Comparison of ENCODE assay signal across 11 mouse cellular contexts in genomic region chr2:49417018-49417604, GRCm38 (mm10). TPM values are rescaled to one million over a fixed set of nuclear protein-coding genes. Genes with fewer than 3 reads are reported as not detected.
A peak's percentile ranks its signal among the peaks of the same experiment; 100 is the strongest.
DNase-seq lines count a peak whose midpoint lies in the region; ATAC-seq and TF ChIP-seq lines count a peak whose summit lies in the region.
"Had no signal": no experiment of that assay in that cellular context is flagged by ENCODE, and none has a peak within 500 bp of the region (broad histone marks: within the 10 kb centered on the region; RNA-seq: fewer than 3 reads in every experiment).

No protein-coding gene starts in this region.

- no peaks in the 10 kb centered on the region for H3K27me3 ChIP-seq in kidney, adult 2 months (replicated peaks; ENCODE audit: control insufficient read depth, insufficient read depth, low read length)
- no peaks in the 10 kb centered on the region for H3K27me3 ChIP-seq in kidney, embryonic 16.5 days (ENCODE audit: insufficient read depth, low read length)
- H3K27me3 ChIP-seq in CH12.LX (replicated peaks): no peaks in the 10 kb centered on the region
- H3K27me3 ChIP-seq in liver, postnatal 0 days (ENCODE audit: insufficient read depth, low read length): no peaks in the 10 kb centered on the region
- H3K27me3 ChIP-seq in midbrain, embryonic 13.5 days: no peaks in the 10 kb centered on the region
- H3K27me3 ChIP-seq: hindbrain, embryonic 15.5 days; midbrain, embryonic 12.5 days had no signal

- H3K79me2 ChIP-seq in CH12.LX (replicated peaks; ENCODE audit: control insufficient read depth, extremely low read depth, insufficient read depth, poor library complexity, severe bottlenecking): no peaks in the 10 kb centered on the region

- H3K27ac ChIP-seq in kidney, adult 2 months (ENCODE audit: insufficient read depth, low read depth, low read length): no peak overlapping the region
- no peak overlapping the region for H3K27ac ChIP-seq in kidney, embryonic 16.5 days (ENCODE audit: low read length)
- H3K27ac ChIP-seq in CH12.LX (ENCODE audit: insufficient read depth, low read depth): peak overlapping the region; percentile 7
- H3K27ac ChIP-seq in liver, postnatal 0 days (ENCODE audit: low read depth): peak overlapping the region; percentile 78
- no peak overlapping the region for H3K27ac ChIP-seq in midbrain, embryonic 13.5 days
- H3K27ac ChIP-seq: hindbrain, embryonic 15.5 days; midbrain, embryonic 12.5 days had no signal

- no peak overlapping the region for H3K4me3 ChIP-seq in kidney, adult 2 months (ENCODE audit: insufficient read depth, low read depth, low read length)
- H3K4me3 ChIP-seq in kidney, embryonic 16.5 days (ENCODE audit: low read length): no peak overlapping the region
- peak overlapping the region; percentile 37 to 51 (median 42) for H3K4me3 ChIP-seq in CH12.LX (replicated peaks in 1 of 3; ENCODE audit: low read depth in 2 of 3, low read length in 2 of 3, poor library complexity in 1 of 3)
- H3K4me3 ChIP-seq in liver, postnatal 0 days (ENCODE audit: low read depth, low read length): no peak overlapping the region
- H3K4me3 ChIP-seq in midbrain, embryonic 13.5 days (replicated peaks): no peak overlapping the region
- H3K4me3 ChIP-seq: hindbrain, embryonic 15.5 days; midbrain, embryonic 12.5 days had no signal

- no peak for TF ChIP-seq POLR2A in kidney, adult 2 months (IDR thresholded peaks at IDR 0.05; ENCODE audit: low read depth, low read length)
- peak; percentile 60 for TF ChIP-seq POLR2A in CH12.LX (IDR thresholded peaks at IDR 0.05; ENCODE audit: low read depth, low read length)

- ATAC-seq in kidney, embryonic 16.5 days (ENCODE audit: low FRiP score, low TSS enrichment): no peak
- peak; percentile 45 for ATAC-seq in liver, postnatal 0 days
- ATAC-seq in midbrain, embryonic 13.5 days: no peak

- TF ChIP-seq RAD21 in CH12.LX (IDR thresholded peaks at IDR 0.05; ENCODE audit: low read depth, low read length): no peak

- H3K9ac ChIP-seq in kidney, embryonic 16.5 days (replicated peaks; ENCODE audit: low read length): no peak overlapping the region
- peak overlapping the region; percentile 42 for H3K9ac ChIP-seq in CH12.LX (ENCODE audit: insufficient read depth, low read depth)
- H3K9ac ChIP-seq in liver, postnatal 0 days (replicated peaks): no peak overlapping the region
- no peak overlapping the region for H3K9ac ChIP-seq in midbrain, embryonic 13.5 days (replicated peaks)
- H3K9ac ChIP-seq: hindbrain, embryonic 15.5 days; midbrain, embryonic 12.5 days had no signal

- peak; percentile 24 for DNase-seq in kidney, adult 2 months
- peak; percentile 58 for DNase-seq in CH12.LX (ENCODE audit: extremely low read depth)
- peak; percentile 26 for DNase-seq in liver, postnatal 0 days
- DNase-seq in spleen, postnatal 10 days (ENCODE audit: low spot score in 2 of 2): peak; percentile 21 to 48
- no peak for DNase-seq in adrenal gland, adult 8-10 months
- no peak for DNase-seq in embryo, embryonic 10 days (ENCODE audit: low spot score)
- DNase-seq: right cerebral cortex, postnatal 25 days had no signal

- H3K36me3 ChIP-seq in kidney, adult 2 months (ENCODE audit: control insufficient read depth, insufficient read depth, low read length): no peaks in the 10 kb centered on the region
- no peaks in the 10 kb centered on the region for H3K36me3 ChIP-seq in kidney, embryonic 16.5 days (ENCODE audit: insufficient read depth, low read length)
- no peaks in the 10 kb centered on the region for H3K36me3 ChIP-seq in CH12.LX (replicated peaks in 1 of 2; ENCODE audit: control insufficient read depth in 1 of 2, insufficient read depth in 1 of 2, low read length in 1 of 2)
- no peaks in the 10 kb centered on the region for H3K36me3 ChIP-seq in liver, postnatal 0 days (replicated peaks; ENCODE audit: insufficient read depth, low read length)
- no peaks in the 10 kb centered on the region for H3K36me3 ChIP-seq in midbrain, embryonic 13.5 days
- H3K36me3 ChIP-seq: hindbrain, embryonic 15.5 days; midbrain, embryonic 12.5 days had no signal

- dilution Hi-C loops in CH12.LX (cut with MboI; ENCODE audit: extremely low pct_ligation_motif_present, extremely low pct_unique_long_range_greater_than_20kb, low sequenced_read_pairs): no loop called here

- H3K4me1 ChIP-seq in kidney, adult 2 months (ENCODE audit: control insufficient read depth, insufficient read depth, low read length): no peaks in the 10 kb centered on the region
- H3K4me1 ChIP-seq in kidney, embryonic 16.5 days (ENCODE audit: insufficient read depth, low read length): no peaks in the 10 kb centered on the region
- peaks cover 8 to 16% of the 10 kb centered on the region in 2 experiments; a peak in 3 of 4 replicates for H3K4me1 ChIP-seq in CH12.LX (ENCODE audit: control insufficient read depth in 1 of 2, insufficient read depth in 2 of 2)
- no peaks in the 10 kb centered on the region for H3K4me1 ChIP-seq in liver, postnatal 0 days (ENCODE audit: insufficient read depth)
- H3K4me1 ChIP-seq in midbrain, embryonic 13.5 days (replicated peaks): no peaks in the 10 kb centered on the region; the same call in 1 of the 2 replicates
- H3K4me1 ChIP-seq: hindbrain, embryonic 15.5 days; midbrain, embryonic 12.5 days had no signal

- in situ Hi-C loops in CH12.LX (cut with MboI; ENCODE audit: low pct_ligation_motif_present, low pct_unique_long_range_greater_than_20kb, low sequenced_read_pairs): no loop called here

- H3K4me2 ChIP-seq in kidney, embryonic 16.5 days (replicated peaks; ENCODE audit: low read depth, low read length): no peak overlapping the region
- H3K4me2 ChIP-seq in CH12.LX (ENCODE audit: insufficient read depth, low read depth, poor library complexity, severe bottlenecking): peak overlapping the region; percentile 57
- H3K4me2 ChIP-seq in liver, postnatal 0 days (ENCODE audit: low read depth, low read length): peak overlapping the region; percentile 41; the same call in 1 of the 2 replicates
- H3K4me2 ChIP-seq in midbrain, embryonic 13.5 days (replicated peaks): no peak overlapping the region
- H3K4me2 ChIP-seq: hindbrain, embryonic 15.5 days; midbrain, embryonic 12.5 days had no signal

- no peaks in the 10 kb centered on the region for H3K9me3 ChIP-seq in kidney, embryonic 16.5 days (ENCODE audit: low read length)
- H3K9me3 ChIP-seq in CH12.LX (replicated peaks; ENCODE audit: low read length): no peaks in the 10 kb centered on the region
- H3K9me3 ChIP-seq in liver, postnatal 0 days (ENCODE audit: low read length): no peaks in the 10 kb centered on the region
- H3K9me3 ChIP-seq in midbrain, embryonic 13.5 days: no peaks in the 10 kb centered on the region
- H3K9me3 ChIP-seq: hindbrain, embryonic 15.5 days; midbrain, embryonic 12.5 days had no signal

- no peak for TF ChIP-seq CTCF in kidney, adult 2 months (conservative IDR thresholded peaks at IDR 0.05; ENCODE audit: insufficient read depth, insufficient read length, low read depth, low read length)
- no peak for TF ChIP-seq CTCF in CH12.LX (conservative IDR thresholded peaks at IDR 0.05 in 1 of 2, IDR thresholded peaks at IDR 0.05 in 1 of 2; ENCODE audit: low read depth in 2 of 2, low read length in 2 of 2)
- no peak for TF ChIP-seq CTCF in liver, postnatal 0 days (IDR thresholded peaks at IDR 0.05; ENCODE audit: low read depth)

- TF ChIP-seq EP300 in CH12.LX (IDR thresholded peaks at IDR 0.05; ENCODE audit: low read length): peak; percentile 40; the same call in 1 of the 2 replicates
- no peak for TF ChIP-seq EP300 in liver, postnatal 0 days (IDR thresholded peaks at IDR 0.05; ENCODE audit: low read depth)

- 38% methylated on average over 10 of the region's 10 CpGs for whole genome bisulfite sequencing in kidney, adult 2 months
- 49% methylated on average over 10 of the region's 10 CpGs for WGBS in kidney, embryonic 16.5 days
- WGBS in liver, postnatal 0 days (ENCODE audit: insufficient replicate concordance): 23% methylated on average over 10 of the region's 10 CpGs
- 85% methylated on average over 10 of the region's 10 CpGs for WGBS in midbrain, embryonic 13.5 days

TF ChIP-seq in CH12.LX, 34 proteins besides CTCF, POLR2A, EP300 and RAD21 (continues in another document):
- no peak for TF ChIP-seq CHD1 (IDR thresholded peaks at IDR 0.05; ENCODE audit: low read depth, low read length)
- peak; percentile 89 for TF ChIP-seq ELF1 (IDR thresholded peaks at IDR 0.05; ENCODE audit: low read depth, low read length)
- no peak for TF ChIP-seq KAT2A (IDR thresholded peaks at IDR 0.05; ENCODE audit: insufficient replicate concordance, low read length)
- no peak for TF ChIP-seq ETS1 (conservative IDR thresholded peaks at IDR 0.05; ENCODE audit: low read depth, low read length)
- TF ChIP-seq TCF12 (IDR thresholded peaks at IDR 0.05; ENCODE audit: low read depth, low read length): peak; percentile 21; the same call in 1 of the 2 replicates
- no peak for TF ChIP-seq MAFK (IDR thresholded peaks at IDR 0.05; ENCODE audit: insufficient replicate concordance, low read length)
- no peak for TF ChIP-seq SIN3A (IDR thresholded peaks at IDR 0.05; ENCODE audit: low read length)
- no peak for TF ChIP-seq E2F4 (IDR thresholded peaks at IDR 0.05; ENCODE audit: insufficient replicate concordance, low read depth, low read length)
- no peak for TF ChIP-seq MYC (IDR thresholded peaks at IDR 0.05; ENCODE audit: low read depth, low read length)
- no peak for TF ChIP-seq ZKSCAN1 (IDR thresholded peaks at IDR 0.05; ENCODE audit: borderline replicate concordance, low read depth, low read length)
- TF ChIP-seq SMC3 (IDR thresholded peaks at IDR 0.05; ENCODE audit: low read depth, low read length): no peak
- peak; percentile 39; the same call in 1 of the 2 replicates for TF ChIP-seq NELFE (IDR thresholded peaks at IDR 0.05; ENCODE audit: low read depth, low read length)
- TF ChIP-seq PAX5 (IDR thresholded peaks at IDR 0.05; ENCODE audit: low read length): no peak
- no peak for TF ChIP-seq GABPA (IDR thresholded peaks at IDR 0.05; ENCODE audit: insufficient replicate concordance, low read depth, low read length)
- no peak for TF ChIP-seq ZC3H11A (IDR thresholded peaks at IDR 0.05; ENCODE audit: low read depth, low read length)
- 0 out of 2 replicates have a peak, but pooled peaks have one; percentile 46 for TF ChIP-seq TBP (conservative IDR thresholded peaks at IDR 0.05; ENCODE audit: low read depth, low read length)
- TF ChIP-seq UBTF (IDR thresholded peaks at IDR 0.05; ENCODE audit: low read depth, low read length): no peak
- TF ChIP-seq ZNF384 (IDR thresholded peaks at IDR 0.05; ENCODE audit: low read depth, low read length): peak; percentile 92

RNA-seq across cellular contexts. Expression of gene Epc2, which starts 34.2 kb away (rescaled TPM):
- 5.9 and 6.0 TPM in 2 replicates for polyA plus RNA-seq in kidney, adult 2 months (2012; rRNA removed)
- polyA plus RNA-seq in kidney, embryonic 16.5 days (2015; fragmentation: Nextera tagmentation; extraction: Ambion mirVana): 6.4 and 6.5 TPM in 2 replicates
- total RNA-seq in CH12.LX (2012; rRNA removed) (10.5 and 11.5 TPM in 2 replicates), CH12.LX (2014; rRNA removed) (19.2 and 20.2 TPM in 2 replicates)
- polyA plus RNA-seq in CH12.LX (2012; ENCODE audit: insufficient read length, low read depth): 20.3 and 22.8 TPM in 2 replicates
- polyA plus RNA-seq in liver, postnatal 0 days (2015; fragmentation: Nextera tagmentation; extraction: Ambion mirVana): 1.6 and 1.9 TPM in 2 replicates
- total RNA-seq in adrenal gland, adult 8-10 months (2022): 10 to 100 TPM; 23.1 to 29.3 (median 25.6) TPM
- 13.6 and 15.1 TPM in 2 replicates for polyA plus RNA-seq in midbrain, embryonic 13.5 days (2015; fragmentation: Nextera tagmentation; extraction: Ambion mirVana)

Comparison
In these comparisons a context has a peak if more than half of its experiments do, and no peak if none do; other contexts are left out.
1. DNase-seq: peak in kidney, adult 2 months (single experiment), CH12.LX (single experiment), liver, postnatal 0 days (single experiment) and spleen, postnatal 10 days (2 of 2); none in adrenal gland, adult 8-10 months (single experiment) and embryo, embryonic 10 days (single experiment).
2. H3K27ac ChIP-seq: peak in CH12.LX (single experiment) and liver, postnatal 0 days (single experiment); none in kidney, adult 2 months (single experiment), kidney, embryonic 16.5 days (single experiment) and midbrain, embryonic 13.5 days (single experiment).
3. H3K4me3 ChIP-seq: peak in CH12.LX (3 of 3); none in kidney, adult 2 months (single experiment), kidney, embryonic 16.5 days (single experiment), liver, postnatal 0 days (single experiment) and midbrain, embryonic 13.5 days (single experiment).
4. H3K4me2 ChIP-seq: peak in CH12.LX (single experiment) and liver, postnatal 0 days (single experiment); none in kidney, embryonic 16.5 days (single experiment) and midbrain, embryonic 13.5 days (single experiment).